Mouse (Mus musculus) lung, embryonic 15.5 days (tissue): Measurements from ENCODE around the gene Cc2d2b. TPM values are rescaled to one million over a fixed set of nuclear protein-coding genes. Genes with fewer than 3 reads are reported as not detected.

ENCODE experiments used
- ATAC-seq: fragments of 200-750 bp; cut with Nextera tagmentation; 2 replicates; pipeline ENCODE4 v1.8.0; 2017; ENCODE audit warnings: moderate number of reproducible peaks, borderline replicate concordance; ENCODE audit not compliant: low FRiP score, low TSS enrichment; ENCODE audit errors: extremely low read depth
- H3K27ac ChIP-seq: fragments of 300-500 bp; sonication (generic); 2 replicates; pipeline ENCODE4 v1.5.1; 2015; ENCODE audit warnings: moderate library complexity, mild to moderate bottlenecking, inconsistent platforms
- H3K27me3 ChIP-seq: fragments of 300-500 bp; sonication (generic); 2 replicates; pipeline ENCODE4 v1.6.1; 2015; ENCODE audit warnings: inconsistent platforms
- H3K36me3 ChIP-seq: fragments of 300-500 bp; sonication (generic); 2 replicates; pipeline ENCODE4 v1.6.1; 2015; ENCODE audit warnings: inconsistent platforms
- H3K4me1 ChIP-seq: fragments of 300-500 bp; sonication (generic); 2 replicates; pipeline ENCODE4 v1.6.1; 2015; ENCODE audit warnings: inconsistent platforms
- H3K4me2 ChIP-seq: fragments of 300-500 bp; sonication (generic); 2 replicates; pipeline ENCODE4 v1.6.1; 2015; ENCODE audit warnings: inconsistent platforms, mild to moderate bottlenecking, moderate library complexity
- H3K4me3 ChIP-seq: fragments of 300-500 bp; sonication (generic); 2 replicates; pipeline ENCODE4 v1.5.1; 2015; ENCODE audit warnings: mild to moderate bottlenecking, inconsistent platforms
- H3K9ac ChIP-seq: fragments of 300-500 bp; sonication (generic); 2 replicates; pipeline ENCODE4 v1.6.1; 2015; ENCODE audit warnings: inconsistent platforms
- H3K9me3 ChIP-seq: fragments of 300-500 bp; sonication (generic); 2 replicates; pipeline ENCODE4 v1.6.1; 2016; ENCODE audit warnings: inconsistent platforms
- WGBS: fragments of 180-500 bp; shearing (Covaris S2); methylation state at CpG from one replicate; pipeline ENCODE4 v1.1.7; 2015; 5-methylcytosine and 5-hydroxymethylcytosine counted together
- polyA plus RNA-seq: library from polyadenylated mRNA; unstranded; fragments of >200 nt; fragmentation: Nextera tagmentation; extraction: Ambion mirVana; gene quantifications from 2 replicates; pipeline ENCODE4 v1.2.1, GENCODE M21; 2015

The Cc2d2b gene
- polyA plus RNA-seq: 0.04 and 0.17 TPM in 2 replicates

DNA sequence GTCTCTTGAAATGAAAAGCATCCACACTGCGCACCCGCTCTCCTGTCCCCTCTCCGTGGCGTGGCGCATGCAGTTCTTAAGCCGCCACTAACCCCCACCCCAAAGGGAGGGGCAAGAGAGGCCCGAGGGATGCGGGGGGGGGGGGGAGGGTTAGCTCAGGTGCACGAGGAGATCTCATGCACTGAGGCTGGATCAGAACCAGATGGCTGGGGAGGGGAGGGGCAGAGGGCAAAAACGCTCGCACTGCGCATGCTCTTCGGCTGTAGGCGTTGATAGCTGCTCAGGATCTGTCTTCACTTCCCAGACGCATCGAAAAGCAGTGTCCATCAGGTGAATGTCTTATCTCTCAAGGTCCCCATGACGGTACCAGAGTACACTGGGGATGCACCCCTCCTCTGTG, at the start of gene Cc2d2b:
Gene Cc2d2b, plus strand, starts transcription at position 195 of the 400 bp plus-strand sequence.
- 65% methylated on average over 16 of the region's 17 CpGs for WGBS
- H3K27me3 ChIP-seq: 0 out of 2 replicates have a peak, but pooled peaks cover 5% of the 10 kb centered on the region
- H3K9ac ChIP-seq: no peak within 1 kb of the TSS
- no peak for ATAC-seq
- H3K4me3 ChIP-seq: no peak within 1 kb of the TSS
- H3K4me1 ChIP-seq: no peaks in the 10 kb centered on the region
- no peak within 1 kb of the TSS for H3K27ac ChIP-seq
- H3K4me2 ChIP-seq: no peak within 1 kb of the TSS
- H3K36me3 ChIP-seq: no peaks in the 10 kb centered on the region
- no peaks in the 10 kb centered on the region for H3K9me3 ChIP-seq

DNA sequence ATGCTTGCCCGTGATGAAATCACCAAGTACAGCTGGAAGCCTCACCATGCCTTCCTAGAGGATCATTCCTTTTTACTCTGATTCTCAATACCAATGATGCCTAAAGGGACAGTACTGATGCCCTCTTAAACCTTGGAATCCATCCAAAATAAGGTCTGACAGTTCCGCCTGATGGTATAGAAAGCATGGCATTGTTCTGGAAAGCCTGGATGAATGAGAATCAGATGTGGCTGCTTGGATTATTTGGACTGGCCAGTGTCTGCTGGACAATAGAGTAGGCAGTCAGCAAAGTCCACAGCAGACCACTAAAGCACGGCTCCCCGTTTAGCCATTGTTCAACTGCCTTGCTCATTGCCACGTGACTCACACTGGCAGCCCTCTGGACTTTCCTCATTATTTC, 48.7 kb upstream of the Cc2d2b start:
- H3K36me3 ChIP-seq: no peaks in the 10 kb centered on the region

DNA sequence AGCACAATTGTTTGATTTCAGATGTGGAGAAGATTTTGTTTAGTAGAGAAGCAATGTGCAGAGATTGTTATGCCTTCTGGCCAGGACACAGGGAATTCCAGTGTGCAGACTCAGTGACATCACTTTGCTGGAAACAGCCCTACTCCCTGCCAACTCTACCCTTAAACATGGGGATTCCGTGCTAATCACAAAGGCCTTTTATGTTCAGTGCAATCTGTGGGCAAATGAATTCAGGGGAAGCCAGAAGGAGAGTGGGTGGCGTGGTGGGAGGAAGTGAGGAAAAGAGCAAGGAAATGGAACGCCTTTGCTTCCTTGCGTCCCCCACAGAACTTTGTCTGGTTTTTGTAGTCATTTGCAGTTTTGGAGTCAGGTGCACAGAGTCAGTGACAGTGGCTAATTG, 46.1 kb upstream of the Cc2d2b start:
- Histone ChIP-seq H3K4me2 (no peak overlapping the region), H3K4me3 (no peak overlapping the region), H3K27me3 (no peaks in the 10 kb centered on the region), H3K9ac (no peak overlapping the region), H3K4me1 (peaks cover 9% of the 10 kb centered on the region; the same call in 1 of the 2 replicates), H3K27ac (0 out of 2 replicates have a peak overlapping the region, but pooled peaks have one; percentile 8), H3K9me3 (no peaks in the 10 kb centered on the region), H3K36me3 (no peaks in the 10 kb centered on the region)
- no peak; the same call in 1 of the 2 replicates for ATAC-seq
- 43% methylated on average over 4 of the region's 4 CpGs for WGBS

More for the DNA sequence above, 48.7 kb upstream of the Cc2d2b start:
- 73% methylated on average over 5 of the region's 5 CpGs for WGBS
- Histone ChIP-seq H3K27me3 (no peaks in the 10 kb centered on the region), H3K4me3 (no peak overlapping the region), H3K9me3 (no peaks in the 10 kb centered on the region), H3K4me1 (peaks cover 9% of the 10 kb centered on the region; the same call in 1 of the 2 replicates), H3K27ac (no peak overlapping the region), H3K9ac (no peak overlapping the region), H3K4me2 (no peak overlapping the region)
- ATAC-seq: no peak

DNA sequence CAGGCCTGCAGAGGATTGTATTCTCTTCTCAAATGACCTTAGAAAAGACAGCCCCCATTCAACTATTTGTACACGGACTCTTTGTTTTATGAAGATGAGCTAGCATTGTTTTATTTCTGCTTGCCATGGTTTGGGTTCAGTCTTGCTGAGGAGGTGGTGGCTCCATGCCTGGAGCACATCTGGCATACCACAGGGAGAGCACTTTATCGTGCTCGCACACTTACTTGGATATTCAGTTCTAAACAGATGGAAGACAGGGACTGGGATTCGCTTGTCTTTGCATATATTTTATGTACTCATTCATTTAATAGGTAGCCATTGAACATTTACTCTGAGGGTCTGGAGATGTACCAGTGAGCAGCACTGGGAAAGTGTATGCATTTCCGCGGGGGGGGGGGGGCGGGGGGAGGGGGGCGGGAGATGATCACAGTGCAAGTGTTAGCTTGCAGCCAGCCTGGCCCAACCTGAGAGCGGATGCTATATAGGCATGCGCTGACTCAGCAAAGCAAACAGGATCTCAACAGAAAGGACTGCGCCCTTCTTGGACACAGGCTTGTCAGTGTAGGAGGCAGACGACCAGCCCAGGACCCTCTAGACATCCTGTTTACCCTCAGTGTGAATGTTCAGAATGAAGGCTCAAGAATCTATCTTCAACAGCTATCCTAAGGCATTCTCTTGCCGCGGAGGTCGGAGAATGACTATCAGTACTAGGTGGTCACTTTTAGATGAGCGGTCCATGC, 35.5 kb upstream of the Cc2d2b start:
- H3K4me2 ChIP-seq: no peak overlapping the region
- no peak overlapping the region for H3K27ac ChIP-seq
- no peak overlapping the region for H3K4me3 ChIP-seq
- WGBS: 82% methylated on average over 13 of the region's 16 CpGs
- H3K27me3 ChIP-seq: no peaks in the 10 kb centered on the region
- no peak overlapping the region for H3K9ac ChIP-seq
- H3K4me1 ChIP-seq: 0 out of 2 replicates have a peak, but pooled peaks cover 2% of the 10 kb centered on the region
- no peaks in the 10 kb centered on the region for H3K9me3 ChIP-seq
- no peak for ATAC-seq
- H3K36me3 ChIP-seq: no peaks in the 10 kb centered on the region

DNA sequence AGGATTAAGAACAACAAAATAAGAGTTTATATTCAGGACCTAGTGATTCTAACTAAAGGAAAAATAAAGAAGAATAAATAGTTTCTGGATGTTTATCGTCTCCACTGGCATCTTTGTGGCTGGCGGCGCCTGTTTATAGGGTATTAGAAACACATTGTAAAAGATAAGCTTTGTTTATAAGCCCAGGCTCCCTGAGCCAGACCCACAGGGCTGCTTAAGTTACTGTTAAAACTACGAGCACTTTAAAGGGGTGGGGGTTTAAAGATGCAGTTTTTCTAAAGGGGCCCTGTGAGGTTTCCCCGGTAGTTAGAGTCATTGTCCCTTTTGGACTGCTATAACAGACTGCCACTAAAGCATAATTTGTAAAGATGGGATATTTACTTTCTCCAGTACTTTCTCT, 33.9 kb upstream of the Cc2d2b start:
- WGBS: 36% methylated on average over 5 of the region's 5 CpGs
- no peak for ATAC-seq
- 0 out of 2 replicates have a peak overlapping the region, but pooled peaks have one; percentile 19 for H3K27ac ChIP-seq

DNA sequence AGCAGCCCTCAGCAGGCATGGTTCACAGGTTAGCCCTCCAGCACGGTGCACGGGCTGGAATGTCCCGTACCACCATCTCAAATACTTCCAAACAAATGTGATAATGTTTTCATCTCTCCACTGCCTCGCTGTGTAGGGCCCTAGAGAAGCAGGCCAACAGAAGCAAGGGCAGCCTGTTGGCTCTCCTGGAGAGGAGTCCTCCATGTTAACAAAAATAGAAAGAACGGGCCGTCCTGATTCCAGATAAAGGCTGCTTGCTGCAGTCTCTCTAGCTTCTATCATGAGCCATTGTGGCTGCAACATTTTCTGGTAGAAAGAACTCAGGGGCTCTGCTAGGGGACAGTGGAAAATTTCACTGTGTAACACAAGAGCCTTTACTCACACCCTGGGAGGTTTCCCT, 31.6 kb upstream of the Cc2d2b start:
- 66% methylated on average over 6 of the region's 6 CpGs for WGBS
- Histone ChIP-seq H3K9me3 (no peaks in the 10 kb centered on the region), H3K36me3 (no peaks in the 10 kb centered on the region), H3K4me3 (no peak overlapping the region), H3K27me3 (no peaks in the 10 kb centered on the region), H3K4me1 (no peaks in the 10 kb centered on the region), H3K4me2 (no peak overlapping the region), H3K27ac (no peak overlapping the region), H3K9ac (no peak overlapping the region)
- no peak for ATAC-seq

More for the DNA sequence above, 33.9 kb upstream of the Cc2d2b start:
- no peaks in the 10 kb centered on the region for H3K36me3 ChIP-seq
- H3K9me3 ChIP-seq: no peaks in the 10 kb centered on the region
- H3K4me1 ChIP-seq: no peaks in the 10 kb centered on the region
- no peak overlapping the region for H3K4me2 ChIP-seq
- H3K9ac ChIP-seq: no peak overlapping the region
- no peak overlapping the region for H3K4me3 ChIP-seq
- H3K27me3 ChIP-seq: no peaks in the 10 kb centered on the region

DNA sequence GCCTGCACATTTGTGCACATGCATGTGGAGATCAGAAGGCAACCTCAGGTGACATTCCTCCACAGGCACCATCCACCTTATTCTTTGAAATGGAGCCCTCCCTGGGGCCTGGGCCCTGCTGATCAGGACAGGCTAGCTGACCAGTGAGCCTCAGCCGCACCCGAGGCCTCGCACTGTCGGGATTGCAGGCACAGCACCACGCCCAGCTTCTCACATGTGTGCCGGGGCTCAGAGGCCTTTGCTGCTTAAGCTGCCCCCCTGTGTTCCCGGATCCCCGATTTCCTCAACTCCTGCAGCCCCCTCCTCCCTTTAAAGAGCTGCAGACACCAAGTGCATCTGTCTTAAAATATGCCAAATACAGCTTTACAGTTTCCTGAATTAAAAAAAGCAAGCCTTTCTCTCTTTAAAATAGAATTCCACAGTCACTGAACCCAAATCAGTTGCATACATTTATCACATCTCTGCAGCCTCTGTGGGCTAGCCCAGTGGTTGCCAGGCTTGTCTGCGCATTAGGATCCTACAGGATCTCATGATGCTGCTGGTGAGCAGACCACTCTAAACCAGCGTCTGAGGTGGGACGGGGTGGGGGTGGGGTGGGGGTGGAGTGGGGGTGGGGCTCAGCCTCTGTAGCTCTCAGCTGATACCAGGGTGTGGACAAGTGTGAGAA, 29.0 kb upstream of the Cc2d2b start:
- Histone ChIP-seq H3K9me3 (no peaks in the 10 kb centered on the region), H3K4me2 (no peak overlapping the region), H3K27ac (no peak overlapping the region), H3K4me3 (no peak overlapping the region), H3K4me1 (0 out of 2 replicates have a peak, but pooled peaks cover 4% of the 10 kb centered on the region), H3K9ac (no peak overlapping the region), H3K27me3 (no peaks in the 10 kb centered on the region), H3K36me3 (no peaks in the 10 kb centered on the region)
- WGBS: 44% methylated on average over 11 of the region's 11 CpGs
- ATAC-seq: no peak

DNA sequence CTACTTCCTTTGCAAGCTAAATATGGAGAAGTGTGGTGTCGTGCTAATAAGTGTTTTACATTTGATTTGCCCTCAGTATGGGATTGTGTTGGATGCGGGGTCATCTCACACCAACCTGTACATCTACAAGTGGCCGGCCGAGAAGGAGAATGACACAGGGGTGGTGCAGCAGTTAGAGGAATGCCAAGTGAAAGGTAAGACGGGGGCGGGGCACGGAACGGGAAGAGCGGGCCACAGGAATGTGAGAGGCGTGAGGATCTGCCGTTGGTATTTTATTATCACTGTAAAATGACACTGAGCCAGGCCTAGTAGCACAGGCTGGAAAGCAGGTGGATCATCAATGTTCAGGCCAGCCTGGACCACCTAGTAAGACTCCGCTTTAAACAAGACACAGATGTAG, 28.2 kb upstream of the Cc2d2b start:
- H3K4me1 ChIP-seq: 0 out of 2 replicates have a peak, but pooled peaks cover 4% of the 10 kb centered on the region
- no peaks in the 10 kb centered on the region for H3K36me3 ChIP-seq

DNA sequence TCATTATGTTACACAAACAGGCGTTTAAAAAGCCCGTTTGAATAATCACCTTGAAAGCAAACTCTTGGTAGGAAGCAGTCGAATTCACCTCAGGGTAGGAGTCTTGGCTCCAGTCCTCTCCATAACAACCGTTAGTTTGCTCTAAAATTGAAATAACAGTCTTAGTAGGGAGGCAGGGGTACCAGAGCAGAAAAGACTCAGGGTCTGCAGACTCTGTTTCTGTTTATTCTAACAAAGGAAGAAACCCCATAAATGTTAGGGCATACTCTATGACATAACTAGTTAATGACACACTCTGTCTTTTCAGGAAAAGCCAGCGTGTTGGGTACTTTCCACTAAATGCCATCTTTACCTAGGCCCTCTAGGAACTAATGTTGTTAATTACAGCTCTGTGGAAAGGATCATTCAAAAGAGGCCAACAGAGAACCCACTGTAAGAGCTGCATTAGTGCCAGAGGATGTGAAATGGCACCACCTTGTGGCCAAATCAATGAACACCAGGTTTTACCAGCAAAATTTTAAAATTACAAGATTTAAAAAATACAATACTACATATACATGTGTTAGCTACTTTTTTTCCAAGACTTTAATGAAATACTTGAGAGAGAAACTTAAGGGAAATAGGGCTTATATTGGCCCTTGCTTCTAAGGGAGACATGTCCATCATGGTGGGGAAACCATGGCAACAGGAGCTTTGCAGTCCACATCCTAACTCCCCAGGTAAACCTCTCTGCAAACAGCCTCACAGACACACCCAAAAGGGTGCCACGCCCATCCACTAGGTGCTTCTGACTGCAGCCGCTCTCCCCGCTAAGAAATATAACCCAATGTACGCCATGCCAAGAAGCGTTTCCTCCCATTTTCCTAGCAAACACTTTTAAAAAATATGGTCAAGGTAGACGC, 26.2 kb upstream of the Cc2d2b start:
- no peak overlapping the region for H3K27ac ChIP-seq
- no peak overlapping the region for H3K4me2 ChIP-seq
- H3K4me1 ChIP-seq: 0 out of 2 replicates have a peak, but pooled peaks cover 9% of the 10 kb centered on the region
- H3K4me3 ChIP-seq: no peak overlapping the region
- no peaks in the 10 kb centered on the region for H3K27me3 ChIP-seq
- ATAC-seq: no peak
- 56% methylated on average over 11 of the region's 11 CpGs for WGBS
- no peaks in the 10 kb centered on the region for H3K36me3 ChIP-seq
- H3K9me3 ChIP-seq: no peaks in the 10 kb centered on the region
- no peak overlapping the region for H3K9ac ChIP-seq

More for the DNA sequence above, 28.2 kb upstream of the Cc2d2b start:
- Histone ChIP-seq H3K9me3 (no peaks in the 10 kb centered on the region), H3K27ac (no peak overlapping the region), H3K9ac (no peak overlapping the region), H3K27me3 (no peaks in the 10 kb centered on the region), H3K4me3 (no peak overlapping the region), H3K4me2 (no peak overlapping the region)
- WGBS: 55% methylated on average over 12 of the region's 12 CpGs
- no peak for ATAC-seq

DNA sequence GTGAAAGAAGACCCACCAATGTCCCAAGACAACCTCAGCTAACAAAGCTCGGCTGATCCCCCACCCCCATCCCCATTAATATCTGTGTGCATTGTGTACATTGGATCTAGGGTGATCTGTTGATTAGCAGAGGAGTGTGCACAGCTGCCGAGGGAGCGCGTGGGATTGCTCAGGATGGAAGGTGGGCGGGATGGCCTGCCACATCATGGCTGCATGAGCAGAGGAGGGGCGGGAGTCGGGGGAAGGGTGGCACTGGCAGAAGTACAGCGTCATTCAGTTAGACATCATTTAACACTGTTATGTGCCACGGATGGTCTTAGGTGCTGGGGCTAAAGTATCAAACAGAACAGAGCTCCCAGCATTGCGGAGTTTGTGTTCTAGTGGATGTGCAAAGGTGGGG, 25.0 kb upstream of the Cc2d2b start:
- no peak overlapping the region for H3K4me3 ChIP-seq
- 37% methylated on average over 10 of the region's 10 CpGs for WGBS
- ATAC-seq: no peak

DNA sequence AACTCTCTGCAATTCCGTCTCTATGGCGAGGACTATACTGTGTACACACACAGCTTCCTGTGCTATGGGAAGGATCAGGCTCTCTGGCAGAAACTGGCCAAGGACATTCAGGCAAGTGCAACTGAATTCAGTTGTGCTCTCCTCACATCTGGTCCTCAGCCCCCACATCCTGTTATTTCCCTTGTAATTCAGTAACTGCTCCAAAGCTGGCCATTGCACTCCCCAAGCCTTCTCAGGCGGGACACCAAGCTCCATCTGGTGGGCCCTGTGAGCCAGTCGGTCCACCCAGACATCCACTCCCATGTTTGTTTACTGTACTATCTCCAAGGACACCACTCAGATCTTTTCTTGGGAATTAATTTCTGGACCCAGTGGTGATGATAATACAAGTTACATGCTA, 22.4 kb upstream of the Cc2d2b start:
- Histone ChIP-seq H3K36me3 (no peaks in the 10 kb centered on the region), H3K9ac (no peak overlapping the region), H3K27me3 (no peaks in the 10 kb centered on the region), H3K4me2 (no peak overlapping the region), H3K9me3 (no peaks in the 10 kb centered on the region), H3K4me1 (peaks cover 20% of the 10 kb centered on the region), H3K27ac (0 out of 2 replicates have a peak overlapping the region, but pooled peaks have one; percentile 30), H3K4me3 (no peak overlapping the region)
- WGBS: 51% methylated on average over 4 of the region's 4 CpGs
- no peak for ATAC-seq

More for the DNA sequence above, 25.0 kb upstream of the Cc2d2b start:
- Histone ChIP-seq H3K9ac (no peak overlapping the region), H3K27me3 (no peaks in the 10 kb centered on the region), H3K4me2 (no peak overlapping the region), H3K4me1 (peaks cover 12% of the 10 kb centered on the region), H3K27ac (no peak overlapping the region), H3K9me3 (no peaks in the 10 kb centered on the region), H3K36me3 (no peaks in the 10 kb centered on the region)
